Mouse (Mus musculus): ENCODE measurements around the gene Phc1. TPM values are rescaled to one million over a fixed set of nuclear protein-coding genes. Genes with fewer than 3 reads are reported as not detected.

The Phc1 gene
- polyA plus RNA-seq, 1 experiment = 10.5 TPM

DNA sequence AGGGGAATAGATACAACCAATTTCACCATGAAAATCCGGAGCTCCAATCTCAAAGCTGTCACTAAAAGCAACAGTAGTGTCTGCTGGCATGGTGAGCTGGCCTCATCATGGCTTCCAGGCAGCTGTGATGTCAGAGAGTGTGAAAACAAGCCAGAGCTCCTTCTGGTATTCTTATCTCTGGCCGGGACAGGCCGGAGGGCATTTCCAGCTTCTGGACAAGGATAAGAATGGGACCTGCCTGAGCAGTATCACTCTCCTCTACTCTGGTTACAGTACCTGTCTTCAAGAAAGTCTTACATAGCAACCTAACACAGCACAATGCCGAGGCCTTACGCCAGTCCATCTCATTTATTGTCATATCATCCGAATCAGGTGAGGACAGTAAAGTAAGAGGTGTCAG is 5.4 kb upstream of the Phc1 start:
- WGBS = 78% methylated on average over 6 of the region's 6 CpGs
- no peaks in the 10 kb centered on the region for H3K27me3 ChIP-seq (ENCODE audit: control insufficient read depth, insufficient read depth, low read length)
- no peaks in the 10 kb centered on the region; the same call in 1 of the 2 replicates for H3K4me1 ChIP-seq (ENCODE audit: control insufficient read depth, insufficient read depth, insufficient read length, low read length)
- H3K36me3 ChIP-seq (ENCODE audit: control insufficient read depth, insufficient read depth, low read length) = no peaks in the 10 kb centered on the region
- H3K27ac ChIP-seq (ENCODE audit: insufficient read depth, low read depth, low read length) = no peak overlapping the region
- TF ChIP-seq POLR2A (IDR thresholded peaks at IDR 0.05; ENCODE audit: low read depth, low read length) = no peak
- TF ChIP-seq CTCF (IDR thresholded peaks at IDR 0.05; ENCODE audit: extremely low read depth, insufficient read length, insufficient replicate concordance, low read depth, low read length) = no peak
- no peak overlapping the region for H3K4me3 ChIP-seq (ENCODE audit: low read depth, low read length)

DNA sequence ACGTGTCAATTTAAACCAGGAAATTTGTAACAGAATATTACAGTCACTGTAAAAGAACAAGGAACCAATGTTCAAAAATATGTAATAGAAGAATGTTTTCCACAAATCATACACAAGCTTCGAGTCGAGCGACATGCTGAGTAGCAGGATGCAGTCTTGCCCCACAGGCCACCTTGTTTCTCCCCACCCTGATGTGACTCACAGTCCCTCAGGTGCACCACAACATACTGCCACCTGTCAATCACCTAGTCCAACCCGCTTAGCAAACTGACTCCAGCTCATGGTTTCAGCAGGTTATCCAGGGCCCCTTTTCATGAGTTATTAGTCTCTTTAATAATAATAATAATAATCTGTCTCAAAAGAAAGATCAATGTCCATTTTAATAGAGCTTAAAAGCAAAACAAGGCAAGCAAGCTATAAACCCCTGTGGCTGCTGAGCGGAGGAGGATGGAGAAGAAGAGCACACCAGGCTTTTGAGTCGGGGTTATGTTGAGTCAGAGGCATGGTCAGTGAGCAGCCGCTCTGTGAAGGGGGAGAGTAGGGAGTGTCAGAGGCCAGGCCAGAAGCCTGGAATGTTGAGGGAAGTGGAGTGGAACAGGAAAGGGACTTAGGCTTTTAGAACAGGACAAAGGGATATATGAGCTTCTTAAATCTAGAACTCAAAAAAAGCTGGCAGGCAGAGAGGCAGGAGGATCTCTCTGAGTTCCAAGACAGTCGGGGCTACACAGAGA is 4.2 kb upstream of the Phc1 start:
- H3K36me3 ChIP-seq (ENCODE audit: control insufficient read depth, insufficient read depth, low read length) = no peaks in the 10 kb centered on the region
- H3K4me3 ChIP-seq (ENCODE audit: low read depth, low read length) = no peak overlapping the region
- TF ChIP-seq POLR2A (IDR thresholded peaks at IDR 0.05; ENCODE audit: low read depth, low read length) = no peak
- no peak for TF ChIP-seq CTCF (IDR thresholded peaks at IDR 0.05; ENCODE audit: extremely low read depth, insufficient read length, insufficient replicate concordance, low read depth, low read length)
- 40% methylated on average over 9 of the region's 9 CpGs for WGBS
- no peaks in the 10 kb centered on the region; the same call in 1 of the 2 replicates for H3K4me1 ChIP-seq (ENCODE audit: control insufficient read depth, insufficient read depth, insufficient read length, low read length)
- no peak overlapping the region for H3K27ac ChIP-seq (ENCODE audit: insufficient read depth, low read depth, low read length)
- no peaks in the 10 kb centered on the region for H3K27me3 ChIP-seq (ENCODE audit: control insufficient read depth, insufficient read depth, low read length)

GRCm38 (mm10) chr6:122343719-122344118 is 3.4 kb upstream of the Phc1 start:
- Histone ChIP-seq H3K27me3 (ENCODE audit: control insufficient read depth, insufficient read depth, low read length) (no peaks in the 10 kb centered on the region), H3K4me3 (ENCODE audit: low read depth, low read length) (no peak overlapping the region), H3K36me3 (ENCODE audit: control insufficient read depth, insufficient read depth, low read length) (no peaks in the 10 kb centered on the region), H3K4me1 (ENCODE audit: control insufficient read depth, insufficient read depth, insufficient read length, low read length) (no peaks in the 10 kb centered on the region; the same call in 1 of the 2 replicates), H3K27ac (ENCODE audit: insufficient read depth, low read depth, low read length) (no peak overlapping the region)
- no peak for TF ChIP-seq CTCF (IDR thresholded peaks at IDR 0.05; ENCODE audit: extremely low read depth, insufficient read length, insufficient replicate concordance, low read depth, low read length)
- TF ChIP-seq POLR2A (IDR thresholded peaks at IDR 0.05; ENCODE audit: low read depth, low read length) = no peak
- WGBS = 13% methylated on average over 10 of the region's 10 CpGs

- Histone ChIP-seq H3K4me1 (ENCODE audit: control insufficient read depth, insufficient read depth, insufficient read length, low read length) (no peaks in the 10 kb centered on the region; the same call in 1 of the 2 replicates), H3K36me3 (ENCODE audit: control insufficient read depth, insufficient read depth, low read length) (no peaks in the 10 kb centered on the region), H3K4me3 (ENCODE audit: low read depth, low read length) (no peak overlapping the region), H3K27ac (ENCODE audit: insufficient read depth, low read depth, low read length) (no peak overlapping the region), H3K27me3 (ENCODE audit: control insufficient read depth, insufficient read depth, low read length) (no peaks in the 10 kb centered on the region)
- 48% methylated on average over 5 of the region's 5 CpGs for WGBS
- no peak for TF ChIP-seq POLR2A (IDR thresholded peaks at IDR 0.05; ENCODE audit: low read depth, low read length)
- TF ChIP-seq CTCF (IDR thresholded peaks at IDR 0.05; ENCODE audit: extremely low read depth, insufficient read length, insufficient replicate concordance, low read depth, low read length) = no peak
Observed at GRCm38 (mm10) chr6:122342125-122342524, 1.8 kb upstream of the Phc1 start.

DNA sequence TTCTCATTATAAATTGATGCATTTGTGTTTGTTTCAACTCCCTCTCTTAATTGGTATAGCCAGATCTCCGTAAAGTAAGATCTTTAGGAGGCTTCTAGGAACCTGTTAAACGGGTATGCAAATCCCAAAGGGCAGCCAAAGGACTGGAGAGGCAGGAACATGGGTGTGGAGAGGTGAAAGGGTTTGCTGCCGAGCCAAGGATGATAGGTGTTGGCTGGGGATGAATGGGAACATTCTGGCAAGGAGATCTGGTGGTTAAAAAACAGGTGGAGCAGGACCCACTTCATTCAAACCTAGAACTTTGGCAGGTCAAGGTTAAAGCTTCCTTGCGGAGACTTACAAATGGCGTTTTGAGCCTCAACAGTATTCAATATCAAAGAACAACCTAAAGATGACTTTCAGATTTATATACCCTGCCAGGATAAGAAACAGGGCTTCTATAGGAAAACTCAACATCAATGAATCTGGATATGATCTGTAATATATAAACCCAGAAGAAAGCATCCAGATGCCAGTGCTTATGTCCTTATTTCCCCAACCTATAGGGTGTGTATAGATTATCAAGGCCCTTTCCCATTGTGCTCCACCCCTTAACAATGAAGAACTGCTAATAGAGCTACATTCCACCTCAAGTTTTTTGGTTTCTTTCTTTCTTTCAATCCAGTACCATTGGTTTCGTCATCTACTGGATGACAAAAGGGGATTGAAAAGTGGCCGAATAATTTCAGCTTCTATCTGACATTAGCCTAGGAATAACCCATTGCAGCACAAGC is 863 bp upstream of the Phc1 start:
- Histone ChIP-seq H3K4me1 (ENCODE audit: control insufficient read depth, insufficient read depth, insufficient read length, low read length) (no peaks in the 10 kb centered on the region; the same call in 1 of the 2 replicates), H3K27me3 (ENCODE audit: control insufficient read depth, insufficient read depth, low read length) (no peaks in the 10 kb centered on the region), H3K27ac (ENCODE audit: insufficient read depth, low read depth, low read length) (no peak overlapping the region), H3K36me3 (ENCODE audit: control insufficient read depth, insufficient read depth, low read length) (no peaks in the 10 kb centered on the region), H3K4me3 (ENCODE audit: low read depth, low read length) (no peak overlapping the region)
- no peak for TF ChIP-seq CTCF (IDR thresholded peaks at IDR 0.05; ENCODE audit: extremely low read depth, insufficient read length, insufficient replicate concordance, low read depth, low read length)
- no peak for TF ChIP-seq POLR2A (IDR thresholded peaks at IDR 0.05; ENCODE audit: low read depth, low read length)
- 38% methylated on average over 7 of the region's 7 CpGs for WGBS

GRCm38 (mm10) chr6:122339648-122340341 is 566 bp downstream of the Phc1 start:
- 3% methylated on average over 37 of the region's 71 CpGs for WGBS

More at GRCm38 (mm10) chr6:122339648-122340341, 566 bp downstream of the Phc1 start:
- no peaks in the 10 kb centered on the region for H3K27me3 ChIP-seq (ENCODE audit: control insufficient read depth, insufficient read depth, low read length)
- H3K36me3 ChIP-seq (ENCODE audit: control insufficient read depth, insufficient read depth, low read length) = no peaks in the 10 kb centered on the region
- TF ChIP-seq POLR2A (IDR thresholded peaks at IDR 0.05; ENCODE audit: low read depth, low read length) (no peak), CTCF (IDR thresholded peaks at IDR 0.05; ENCODE audit: extremely low read depth, insufficient read length, insufficient replicate concordance, low read depth, low read length) (peak; percentile 8; the same call in 1 of the 2 replicates)
- H3K4me3 ChIP-seq (ENCODE audit: low read depth, low read length) = peak overlapping the region; percentile 83
- H3K4me1 ChIP-seq (ENCODE audit: control insufficient read depth, insufficient read depth, insufficient read length, low read length) = no peaks in the 10 kb centered on the region; the same call in 1 of the 2 replicates
- 0 out of 2 replicates have a peak overlapping the region, but pooled peaks have one; percentile 18 for H3K27ac ChIP-seq (ENCODE audit: insufficient read depth, low read depth, low read length)
